Mouse (Mus musculus): ENCODE results near the gene Nuak2. TPM values are rescaled to one million over a fixed set of nuclear protein-coding genes. Genes with fewer than 3 reads are reported as not detected.

The Nuak2 gene
- polyA plus RNA-seq, 1 experiment from 2014 or later, result 20.1 TPM

DNA sequence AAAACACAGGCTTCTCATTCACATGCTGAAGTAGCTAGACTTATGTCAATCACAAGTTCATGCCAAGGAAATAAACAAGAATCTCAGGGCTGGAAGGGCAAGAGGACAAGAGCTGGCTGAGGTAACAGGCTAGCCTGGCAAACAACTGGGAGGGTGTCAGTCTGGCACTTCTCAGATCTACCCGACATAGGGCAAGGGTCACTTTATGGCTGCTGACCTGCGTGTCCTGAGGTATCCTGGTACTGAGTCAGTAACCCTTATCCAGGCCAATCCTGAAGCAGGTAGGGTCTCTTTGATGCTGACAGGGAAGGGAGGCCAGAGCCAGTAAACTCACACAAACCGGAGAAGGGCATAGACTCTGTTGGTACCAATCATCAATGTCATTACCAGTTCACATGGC lies 12.6 kb downstream of the Nuak2 start:
- H3K9ac ChIP-seq (ENCODE audit: low read length), result no peak overlapping the region
- WGBS, result 93% methylated on average over 3 of the region's 3 CpGs
- H3K9me3 ChIP-seq (replicated peaks; ENCODE audit: control insufficient read depth, low read length), result no peaks in the 10 kb centered on the region
- H3K4me3 ChIP-seq (ENCODE audit: low read depth, low read length), result no peak overlapping the region
- H3K4me2 ChIP-seq (ENCODE audit: low read length), result no peak overlapping the region
- no peak for DNase-seq (ENCODE audit: low spot score)
- H3K36me3 ChIP-seq (ENCODE audit: control insufficient read depth, insufficient read depth, low read length), result peaks cover 57% of the 10 kb centered on the region
- no peak for ATAC-seq
- H3K27ac ChIP-seq (ENCODE audit: low read depth, low read length), result no peak overlapping the region
- H3K4me1 ChIP-seq (ENCODE audit: control insufficient read depth, insufficient read depth, low read length), result peaks cover 50% of the 10 kb centered on the region
- no peaks in the 10 kb centered on the region for H3K27me3 ChIP-seq (replicated peaks; ENCODE audit: control insufficient read depth, insufficient read depth, low read length)

DNA sequence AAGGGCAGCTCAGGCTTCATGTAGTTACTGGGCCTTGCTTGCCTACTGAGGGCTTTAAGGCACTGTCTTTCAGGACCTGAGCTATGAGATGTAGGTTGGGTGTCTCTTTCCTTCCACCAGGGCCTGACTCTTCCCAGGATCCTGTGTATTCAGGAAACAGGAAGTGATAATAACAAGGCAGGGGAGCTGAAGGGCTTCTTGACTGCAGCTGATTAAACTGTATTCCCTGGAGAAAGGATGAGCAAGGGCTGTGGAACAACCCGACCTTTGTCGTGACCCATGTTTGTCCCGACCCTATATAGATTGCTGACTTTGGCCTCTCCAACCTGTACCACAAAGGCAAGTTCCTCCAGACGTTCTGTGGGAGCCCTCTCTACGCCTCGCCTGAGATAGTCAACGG lies 13.7 kb downstream of the Nuak2 start:
- ATAC-seq (no peak), DNase-seq (ENCODE audit: low spot score) (no peak)
- Histone ChIP-seq H3K27me3 (replicated peaks; ENCODE audit: control insufficient read depth, insufficient read depth, low read length) (no peaks in the 10 kb centered on the region), H3K4me2 (ENCODE audit: low read length) (no peak overlapping the region), H3K4me1 (ENCODE audit: control insufficient read depth, insufficient read depth, low read length) (peaks cover 48% of the 10 kb centered on the region), H3K9ac (ENCODE audit: low read length) (no peak overlapping the region), H3K27ac (ENCODE audit: low read depth, low read length) (no peak overlapping the region), H3K36me3 (ENCODE audit: control insufficient read depth, insufficient read depth, low read length) (peaks cover 57% of the 10 kb centered on the region), H3K4me3 (ENCODE audit: low read depth, low read length) (no peak overlapping the region), H3K9me3 (replicated peaks; ENCODE audit: control insufficient read depth, low read length) (no peaks in the 10 kb centered on the region)
- WGBS, result 82% methylated on average over 7 of the region's 7 CpGs

DNA sequence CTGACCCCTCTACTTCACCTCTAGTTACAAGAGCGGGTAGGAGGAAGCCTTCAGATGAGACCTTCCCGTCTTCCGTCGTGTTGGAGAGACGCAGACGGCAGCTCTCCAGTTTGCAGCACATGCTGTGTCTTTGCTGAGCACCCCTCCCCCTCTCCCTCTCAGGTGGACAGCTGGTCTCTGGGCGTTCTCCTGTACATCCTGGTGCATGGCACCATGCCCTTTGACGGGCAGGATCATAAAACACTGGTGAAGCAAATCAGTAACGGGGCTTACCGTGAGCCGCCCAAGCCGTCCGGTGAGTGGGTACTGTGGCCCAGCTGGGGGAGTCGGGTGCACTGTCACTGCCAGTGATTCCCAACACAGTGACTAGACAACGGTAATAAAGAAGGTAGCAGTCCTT lies 14.5 kb downstream of the Nuak2 start:
- peaks cover 52% of the 10 kb centered on the region for H3K4me1 ChIP-seq (ENCODE audit: control insufficient read depth, insufficient read depth, low read length)

DNA sequence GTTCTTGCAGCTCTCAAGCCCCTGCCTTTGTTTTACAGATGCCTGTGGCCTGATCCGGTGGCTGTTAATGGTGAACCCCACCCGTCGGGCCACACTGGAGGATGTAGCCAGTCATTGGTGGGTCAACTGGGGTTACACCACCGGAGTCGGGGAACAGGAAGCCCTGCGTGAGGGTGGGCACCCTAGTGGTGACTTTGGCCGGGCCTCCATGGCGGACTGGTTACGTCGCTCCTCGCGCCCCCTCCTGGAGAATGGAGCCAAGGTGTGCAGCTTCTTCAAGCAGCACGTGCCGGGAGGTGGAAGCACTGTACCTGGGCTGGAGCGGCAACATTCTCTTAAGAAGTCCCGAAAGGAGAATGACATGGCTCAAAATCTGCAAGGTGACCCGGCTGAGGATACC lies 15.4 kb downstream of the Nuak2 start:
- H3K27me3 ChIP-seq (replicated peaks; ENCODE audit: control insufficient read depth, insufficient read depth, low read length), result no peaks in the 10 kb centered on the region
- WGBS, result 86% methylated on average over 17 of the region's 17 CpGs
- H3K36me3 ChIP-seq (ENCODE audit: control insufficient read depth, insufficient read depth, low read length), result peaks cover 53% of the 10 kb centered on the region
- no peak overlapping the region for H3K27ac ChIP-seq (ENCODE audit: low read depth, low read length)
- H3K9me3 ChIP-seq (replicated peaks; ENCODE audit: control insufficient read depth, low read length), result no peaks in the 10 kb centered on the region
- DNase-seq (ENCODE audit: low spot score) (no peak), ATAC-seq (no peak)
- no peak overlapping the region for H3K4me3 ChIP-seq (ENCODE audit: low read depth, low read length)
- no peak overlapping the region for H3K4me2 ChIP-seq (ENCODE audit: low read length)
- H3K4me1 ChIP-seq (ENCODE audit: control insufficient read depth, insufficient read depth, low read length), result peaks cover 52% of the 10 kb centered on the region
- H3K9ac ChIP-seq (ENCODE audit: low read length), result no peak overlapping the region

More for the DNA sequence above, 14.5 kb downstream of the Nuak2 start:
- Histone ChIP-seq H3K4me2 (ENCODE audit: low read length) (no peak overlapping the region), H3K9me3 (replicated peaks; ENCODE audit: control insufficient read depth, low read length) (no peaks in the 10 kb centered on the region), H3K9ac (ENCODE audit: low read length) (no peak overlapping the region), H3K4me3 (ENCODE audit: low read depth, low read length) (no peak overlapping the region), H3K27ac (ENCODE audit: low read depth, low read length) (no peak overlapping the region), H3K27me3 (replicated peaks; ENCODE audit: control insufficient read depth, insufficient read depth, low read length) (no peaks in the 10 kb centered on the region), H3K36me3 (ENCODE audit: control insufficient read depth, insufficient read depth, low read length) (peaks cover 55% of the 10 kb centered on the region)
- DNase-seq (ENCODE audit: low spot score) (no peak), ATAC-seq (no peak)
- 80% methylated on average over 15 of the region's 15 CpGs for WGBS

DNA sequence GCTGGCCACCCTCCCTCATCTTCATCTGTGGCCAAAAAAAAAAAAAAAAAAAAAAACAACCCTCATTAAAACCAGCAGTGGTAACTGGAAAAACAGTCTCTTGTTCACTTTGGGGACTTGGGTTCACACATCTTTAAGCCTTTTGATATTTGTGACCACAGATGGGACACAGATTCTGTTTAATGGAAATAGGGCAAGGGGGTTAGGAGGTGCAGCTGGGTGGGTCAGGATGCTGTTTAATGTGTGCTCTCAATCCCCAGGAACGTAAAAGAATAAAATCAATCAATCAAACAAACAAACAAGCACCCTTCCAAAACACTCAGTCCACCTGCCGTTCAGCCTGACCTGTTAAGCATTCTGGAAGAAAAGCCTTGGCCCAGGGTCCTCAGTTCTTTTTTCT lies 17.3 kb downstream of the Nuak2 start:
- 5% methylated on average over 2 of the region's 2 CpGs for WGBS
- H3K36me3 ChIP-seq (ENCODE audit: control insufficient read depth, insufficient read depth, low read length), result peaks cover 44% of the 10 kb centered on the region
- H3K4me1 ChIP-seq (ENCODE audit: control insufficient read depth, insufficient read depth, low read length), result peaks cover 39% of the 10 kb centered on the region
- H3K9ac ChIP-seq (ENCODE audit: low read length), result 0 out of 2 replicates have a peak overlapping the region, but pooled peaks have one; percentile 13
- no peak overlapping the region for H3K4me3 ChIP-seq (ENCODE audit: low read depth, low read length)
- no peak for ATAC-seq
- H3K4me2 ChIP-seq (ENCODE audit: low read length), result no peak overlapping the region
- no peaks in the 10 kb centered on the region for H3K27me3 ChIP-seq (replicated peaks; ENCODE audit: control insufficient read depth, insufficient read depth, low read length)
- no peak for DNase-seq (ENCODE audit: low spot score)
- no peaks in the 10 kb centered on the region for H3K9me3 ChIP-seq (replicated peaks; ENCODE audit: control insufficient read depth, low read length)
- H3K27ac ChIP-seq (ENCODE audit: low read depth, low read length), result peak overlapping the region; percentile 83

DNA sequence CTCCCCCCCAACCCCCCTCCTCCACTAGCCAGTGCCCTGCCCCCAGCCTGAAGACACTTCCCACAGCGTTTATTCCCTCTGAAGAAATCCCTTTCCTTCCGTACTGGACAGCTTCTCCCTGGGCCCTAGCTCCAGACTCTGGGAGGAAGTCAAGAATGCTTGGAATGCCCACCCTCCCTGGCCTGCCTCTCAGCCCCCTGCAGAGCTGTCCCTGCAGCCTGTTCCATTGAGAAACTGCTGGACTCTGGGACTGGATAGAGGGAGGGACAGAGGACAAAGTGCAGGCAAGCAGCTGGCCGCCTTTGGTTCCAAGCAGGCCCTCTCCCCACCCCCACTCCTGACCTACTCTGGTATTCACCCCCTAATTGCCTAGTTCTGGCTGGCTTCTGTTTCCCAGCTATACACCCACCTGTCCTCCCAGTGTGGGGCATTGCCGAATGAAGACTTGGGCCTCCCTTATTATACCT lies 17.8 kb downstream of the Nuak2 start:
- no peaks in the 10 kb centered on the region for H3K9me3 ChIP-seq (replicated peaks; ENCODE audit: control insufficient read depth, low read length)
- H3K4me2 ChIP-seq (ENCODE audit: low read length), result no peak overlapping the region
- peak overlapping the region; percentile 83 for H3K27ac ChIP-seq (ENCODE audit: low read depth, low read length)
- peaks cover 39% of the 10 kb centered on the region for H3K4me1 ChIP-seq (ENCODE audit: control insufficient read depth, insufficient read depth, low read length)
- DNase-seq (ENCODE audit: low spot score) (peak; percentile 61), ATAC-seq (peak; percentile 74)
- no peaks in the 10 kb centered on the region for H3K27me3 ChIP-seq (replicated peaks; ENCODE audit: control insufficient read depth, insufficient read depth, low read length)
- H3K36me3 ChIP-seq (ENCODE audit: control insufficient read depth, insufficient read depth, low read length), result peaks cover 39% of the 10 kb centered on the region
- WGBS, result 0% methylated on average over 4 of the region's 4 CpGs
- H3K9ac ChIP-seq (ENCODE audit: low read length), result 0 out of 2 replicates have a peak overlapping the region, but pooled peaks have one; percentile 37
- no peak overlapping the region for H3K4me3 ChIP-seq (ENCODE audit: low read depth, low read length)

DNA sequence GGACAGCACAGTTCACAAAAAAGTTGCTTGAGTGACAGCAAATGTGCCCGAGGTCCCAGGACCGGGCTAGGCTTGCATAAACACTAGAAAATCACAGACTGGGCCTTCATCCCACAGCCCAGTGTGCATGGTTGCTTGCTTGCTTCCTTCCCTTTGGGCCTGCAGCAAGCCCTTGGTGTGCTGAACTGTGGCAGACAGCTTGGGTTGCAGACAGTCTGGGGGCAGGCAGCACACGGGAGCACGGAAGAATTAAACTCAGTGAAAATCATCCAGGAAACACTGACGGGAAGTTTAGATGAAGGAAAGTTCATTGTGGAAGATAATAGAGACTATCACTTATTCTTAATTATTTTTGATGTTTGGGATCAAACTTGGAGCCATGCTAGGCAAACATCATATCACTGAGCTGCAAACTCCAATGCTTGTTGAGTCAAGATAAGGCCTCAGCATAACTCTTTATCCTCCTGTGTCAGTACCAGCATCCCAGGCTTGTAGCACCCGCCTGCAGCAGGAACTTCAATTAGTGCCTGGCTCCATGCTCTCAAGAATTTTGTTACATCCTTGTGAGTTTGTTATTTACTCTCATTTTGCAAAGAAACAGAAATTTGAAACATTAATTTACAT lies 18.4 kb downstream of the Nuak2 start:
- peak overlapping the region; percentile 83 for H3K27ac ChIP-seq (ENCODE audit: low read depth, low read length)
- no peaks in the 10 kb centered on the region for H3K9me3 ChIP-seq (replicated peaks; ENCODE audit: control insufficient read depth, low read length)
- H3K4me1 ChIP-seq (ENCODE audit: control insufficient read depth, insufficient read depth, low read length), result peaks cover 39% of the 10 kb centered on the region
- H3K4me3 ChIP-seq (ENCODE audit: low read depth, low read length), result no peak overlapping the region
- H3K4me2 ChIP-seq (ENCODE audit: low read length), result no peak overlapping the region
- no peaks in the 10 kb centered on the region for H3K27me3 ChIP-seq (replicated peaks; ENCODE audit: control insufficient read depth, insufficient read depth, low read length)
- DNase-seq (ENCODE audit: low spot score) (no peak), ATAC-seq (peak; percentile 49; the same call in 1 of the 2 replicates)
- 16% methylated on average over 6 of the region's 6 CpGs for WGBS
- no peak overlapping the region for H3K9ac ChIP-seq (ENCODE audit: low read length)
- peaks cover 37% of the 10 kb centered on the region for H3K36me3 ChIP-seq (ENCODE audit: control insufficient read depth, insufficient read depth, low read length)

DNA sequence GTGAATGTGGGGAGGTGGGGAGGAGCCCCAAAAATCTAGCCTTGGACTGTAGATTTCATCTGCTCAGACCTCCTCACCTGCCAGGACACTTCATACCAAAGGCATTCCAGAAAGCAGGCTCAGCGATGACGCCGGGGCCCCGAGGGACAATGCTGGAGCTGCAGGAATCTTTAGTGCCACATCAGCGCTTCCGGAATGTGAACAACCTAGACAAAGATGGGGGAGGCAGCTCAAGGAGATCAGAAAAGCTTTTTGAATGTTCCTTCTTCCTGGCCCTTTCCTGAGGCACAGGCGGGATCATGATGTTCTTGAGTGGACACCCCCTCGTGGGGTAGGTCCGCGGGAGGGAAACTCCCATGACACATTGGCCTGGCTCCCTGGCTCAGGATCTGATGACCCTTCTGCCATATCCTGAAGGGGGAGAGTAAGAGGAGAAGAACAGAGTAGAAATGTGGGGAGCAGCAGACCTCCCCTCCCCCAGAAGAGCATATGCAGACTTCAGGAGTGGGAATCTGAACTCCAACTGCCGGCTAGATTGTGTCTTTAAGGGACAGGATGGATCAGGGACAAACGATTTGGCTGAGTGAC lies 19.5 kb downstream of the Nuak2 start:
- H3K9ac ChIP-seq (ENCODE audit: low read length), result no peak overlapping the region
- H3K4me2 ChIP-seq (ENCODE audit: low read length), result no peak overlapping the region
- peaks cover 39% of the 10 kb centered on the region for H3K4me1 ChIP-seq (ENCODE audit: control insufficient read depth, insufficient read depth, low read length)

DNA sequence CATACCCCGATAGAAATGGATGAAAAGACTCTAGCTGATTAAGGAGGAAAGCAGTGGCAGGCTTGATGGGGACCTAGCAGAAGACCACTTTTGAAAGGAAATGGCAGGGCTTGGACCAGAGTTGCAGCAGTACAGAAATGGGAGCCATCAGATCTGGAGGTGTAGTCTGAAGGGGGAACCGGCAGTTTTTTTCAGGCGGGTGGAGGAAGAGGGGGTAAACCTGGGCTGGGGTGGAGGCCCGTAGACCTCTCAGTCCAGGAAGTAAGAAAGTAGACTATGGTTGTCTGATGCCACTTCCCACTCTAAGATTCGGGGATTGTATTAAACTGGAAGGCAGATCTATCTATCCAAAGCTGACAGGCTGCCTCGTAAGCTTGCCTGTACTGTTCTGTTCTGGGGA lies 21.0 kb downstream of the Nuak2 start:
- peaks cover 36% of the 10 kb centered on the region for H3K4me1 ChIP-seq (ENCODE audit: control insufficient read depth, insufficient read depth, low read length)
- no peak for ATAC-seq
- no peaks in the 10 kb centered on the region for H3K9me3 ChIP-seq (replicated peaks; ENCODE audit: control insufficient read depth, low read length)

More for the DNA sequence above, 19.5 kb downstream of the Nuak2 start:
- H3K27me3 ChIP-seq (replicated peaks; ENCODE audit: control insufficient read depth, insufficient read depth, low read length), result no peaks in the 10 kb centered on the region
- H3K9me3 ChIP-seq (replicated peaks; ENCODE audit: control insufficient read depth, low read length), result no peaks in the 10 kb centered on the region
- 18% methylated on average over 12 of the region's 12 CpGs for WGBS
- H3K36me3 ChIP-seq (ENCODE audit: control insufficient read depth, insufficient read depth, low read length), result peaks cover 27% of the 10 kb centered on the region
- no peak overlapping the region for H3K4me3 ChIP-seq (ENCODE audit: low read depth, low read length)
- DNase-seq (ENCODE audit: low spot score) (no peak), ATAC-seq (no peak)
- H3K27ac ChIP-seq (ENCODE audit: low read depth, low read length), result no peak overlapping the region

More for the DNA sequence above, 21.0 kb downstream of the Nuak2 start:
- H3K27me3 ChIP-seq (replicated peaks; ENCODE audit: control insufficient read depth, insufficient read depth, low read length), result no peaks in the 10 kb centered on the region
- 63% methylated on average over 6 of the region's 6 CpGs for WGBS
- DNase-seq (ENCODE audit: low spot score), result no peak
- H3K4me2 ChIP-seq (ENCODE audit: low read length), result no peak overlapping the region
- peaks cover 12% of the 10 kb centered on the region for H3K36me3 ChIP-seq (ENCODE audit: control insufficient read depth, insufficient read depth, low read length)
- H3K4me3 ChIP-seq (ENCODE audit: low read depth, low read length), result no peak overlapping the region
- no peak overlapping the region for H3K27ac ChIP-seq (ENCODE audit: low read depth, low read length)
- no peak overlapping the region for H3K9ac ChIP-seq (ENCODE audit: low read length)

All from forebrain, embryonic 14.5 days (tissue).